Mouse (Mus musculus): Measurements from ENCODE around the gene Ggt6.

Gene Ggt6

DNA sequence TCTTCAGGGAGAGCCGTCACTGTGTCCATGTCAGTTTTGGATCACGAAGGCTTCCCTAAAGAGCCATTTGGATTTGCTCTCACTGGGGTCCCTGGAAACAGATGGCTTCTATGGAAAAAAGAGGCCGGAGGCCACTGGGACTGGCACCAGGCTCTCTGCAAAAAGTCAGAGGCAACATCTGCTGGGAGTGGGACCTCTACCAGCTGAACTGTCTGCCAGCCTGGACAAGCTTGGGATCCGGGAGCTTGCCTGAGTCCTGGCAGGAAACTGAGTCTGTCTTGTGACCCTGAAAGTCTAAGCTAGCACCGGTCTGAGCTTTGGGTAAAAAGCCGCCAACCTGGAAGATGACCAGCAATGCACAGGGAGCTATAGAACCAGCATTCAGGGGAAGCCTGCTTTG lies 36.1 kb downstream of the Ggt6 start:
- ATAC-seq (ENCODE audit: insufficient number of reproducible peaks, low FRiP score, low TSS enrichment) = no peak

- no peak for ATAC-seq (ENCODE audit: insufficient number of reproducible peaks, low FRiP score, low TSS enrichment)
Measured at GRCm38 (mm10) chr11:72473540-72473939, 38.2 kb downstream of the Ggt6 start.

DNA sequence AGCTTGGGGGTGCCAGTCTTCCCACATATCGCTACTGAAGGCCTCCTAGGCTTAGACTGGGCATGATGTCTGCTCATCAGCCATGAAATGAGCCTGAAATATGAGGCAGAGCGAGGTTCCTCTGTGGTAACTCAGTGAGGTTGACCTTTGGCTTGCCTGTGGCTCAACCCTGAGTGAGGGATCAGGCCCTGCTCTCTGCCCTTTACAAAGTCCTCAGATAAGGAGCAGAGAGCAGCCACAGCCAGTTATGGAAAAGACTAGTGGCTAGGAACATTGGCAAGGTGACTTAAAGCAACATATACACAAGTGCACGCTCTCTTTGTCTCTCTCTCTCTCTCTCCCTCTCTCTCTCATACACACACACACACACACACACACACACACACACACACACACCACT lies 39.6 kb downstream of the Ggt6 start:
- ATAC-seq (ENCODE audit: insufficient number of reproducible peaks, low FRiP score, low TSS enrichment) = no peak

DNA sequence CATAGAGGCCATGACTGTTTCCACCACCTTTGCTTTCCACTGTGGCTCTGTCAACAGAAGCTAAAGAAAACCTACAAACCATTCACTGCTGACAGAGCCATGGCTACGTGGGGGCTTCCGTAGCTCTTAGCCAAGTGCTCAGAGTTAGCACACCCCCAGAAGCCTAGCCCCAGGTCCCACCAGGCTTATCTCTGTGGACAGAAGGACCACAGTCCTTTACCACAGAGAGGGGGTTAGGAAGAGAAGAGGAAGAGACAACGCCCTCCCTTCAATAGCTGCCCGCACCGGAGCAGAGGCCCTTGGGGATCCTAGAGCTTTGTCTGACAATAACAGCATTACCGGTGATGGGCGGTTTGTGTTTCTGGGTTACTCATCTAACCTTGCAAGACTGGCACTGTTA lies 40.1 kb downstream of the Ggt6 start:
- no peak for ATAC-seq (ENCODE audit: insufficient number of reproducible peaks, low FRiP score, low TSS enrichment)

- ATAC-seq (ENCODE audit: insufficient number of reproducible peaks, low FRiP score, low TSS enrichment) = no peak
Measured at GRCm38 (mm10) chr11:72476074-72476625, 40.8 kb downstream of the Ggt6 start.

- ATAC-seq (ENCODE audit: insufficient number of reproducible peaks, low FRiP score, low TSS enrichment) = no peak
Measured at GRCm38 (mm10) chr11:72477182-72477581, 41.9 kb downstream of the Ggt6 start.

DNA sequence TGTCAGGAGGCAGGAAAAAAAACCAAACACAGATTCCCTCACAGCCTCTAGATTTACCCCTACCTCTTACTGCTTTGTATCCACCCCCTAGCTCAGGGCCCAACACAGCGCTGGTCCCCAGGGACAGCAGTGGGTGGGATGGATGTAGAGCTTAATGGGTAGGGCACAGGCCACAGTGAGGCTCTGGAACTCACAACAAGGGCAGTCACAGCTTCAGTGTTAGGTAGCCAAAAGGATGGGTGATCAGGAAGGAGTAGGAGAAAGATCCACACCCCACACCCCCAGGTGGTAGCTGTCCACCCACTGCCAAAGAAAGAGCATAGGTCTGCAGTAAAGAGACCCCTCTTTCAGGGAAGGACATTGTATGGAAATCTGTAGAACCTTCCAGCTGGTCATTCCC lies 42.3 kb downstream of the Ggt6 start:
- ATAC-seq (ENCODE audit: insufficient number of reproducible peaks, low FRiP score, low TSS enrichment) = no peak

- no peak for ATAC-seq (ENCODE audit: insufficient number of reproducible peaks, low FRiP score, low TSS enrichment)
Measured at GRCm38 (mm10) chr11:72478228-72478627, 42.9 kb downstream of the Ggt6 start.

- ATAC-seq (ENCODE audit: insufficient number of reproducible peaks, low FRiP score, low TSS enrichment) = no peak
Measured at GRCm38 (mm10) chr11:72479499-72479898, 44.2 kb downstream of the Ggt6 start.

- ATAC-seq (ENCODE audit: insufficient number of reproducible peaks, low FRiP score, low TSS enrichment) = no peak
Measured at GRCm38 (mm10) chr11:72481313-72481712, 46.0 kb downstream of the Ggt6 start.

DNA sequence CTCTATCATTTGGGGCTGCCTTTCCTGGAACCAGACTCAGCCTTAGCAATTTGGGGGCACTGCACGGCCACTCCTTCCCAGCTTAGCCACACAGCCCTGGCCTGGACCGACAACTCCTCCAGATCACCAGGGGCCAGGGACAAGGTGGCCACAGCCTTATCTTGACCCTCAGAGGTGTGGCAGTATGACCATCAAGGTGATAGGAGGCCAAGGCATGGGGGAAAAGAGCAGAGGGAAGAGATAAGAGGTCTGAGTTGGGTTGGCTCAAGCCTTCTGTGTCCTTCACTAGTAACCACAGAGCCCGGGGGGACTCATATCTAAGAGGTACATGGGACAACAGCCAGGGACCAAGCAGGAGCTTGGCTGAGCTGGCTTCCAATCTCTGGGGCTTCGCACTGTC lies 46.6 kb downstream of the Ggt6 start:
- no peak for ATAC-seq (ENCODE audit: insufficient number of reproducible peaks, low FRiP score, low TSS enrichment)

GRCm38 (mm10) chr11:72484549-72484948 lies 49.2 kb downstream of the Ggt6 start:
- no peak for ATAC-seq (ENCODE audit: insufficient number of reproducible peaks, low FRiP score, low TSS enrichment)

DNA sequence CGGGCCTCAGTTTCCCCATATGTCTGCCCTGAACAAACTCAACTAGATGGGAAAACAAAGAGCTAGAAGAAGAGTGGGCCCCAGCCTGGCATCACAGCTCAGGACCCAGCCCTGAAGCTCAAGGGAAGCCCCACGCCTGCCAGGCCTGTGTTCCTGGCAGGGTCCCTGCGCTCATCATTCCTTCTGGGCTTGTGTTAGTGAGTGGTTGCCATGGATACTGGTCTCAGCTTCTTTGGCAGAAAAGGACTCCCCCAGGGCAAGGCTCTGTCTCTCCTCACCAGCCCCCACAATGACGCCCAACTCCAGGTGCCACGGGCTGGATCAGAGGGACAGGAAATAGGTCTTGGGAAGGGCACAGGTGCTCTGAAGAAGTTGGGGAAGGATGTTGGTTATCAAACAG lies 49.8 kb downstream of the Ggt6 start:
- no peak for ATAC-seq (ENCODE audit: insufficient number of reproducible peaks, low FRiP score, low TSS enrichment)

DNA sequence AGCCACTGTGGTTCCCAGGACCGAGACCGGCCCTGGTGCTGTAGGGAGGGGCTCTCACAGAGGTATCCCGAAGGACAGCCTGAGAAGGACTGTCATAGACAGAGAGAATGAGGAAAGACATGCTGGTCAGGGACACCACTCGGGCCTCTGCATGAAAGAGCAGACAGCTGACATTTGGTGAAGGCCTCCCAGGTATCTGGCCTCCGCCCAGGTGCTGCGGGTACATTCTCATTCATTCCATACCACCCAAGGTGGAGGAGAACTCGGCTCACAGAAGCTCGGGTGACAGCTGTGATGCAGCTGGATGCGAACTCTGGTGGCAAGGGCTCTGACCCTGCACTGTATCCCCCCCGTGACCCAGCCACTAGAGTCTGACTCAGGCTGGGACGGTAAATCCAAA lies 50.6 kb downstream of the Ggt6 start:
- ATAC-seq (ENCODE audit: insufficient number of reproducible peaks, low FRiP score, low TSS enrichment) = no peak

- ATAC-seq (ENCODE audit: insufficient number of reproducible peaks, low FRiP score, low TSS enrichment) = no peak
Measured at GRCm38 (mm10) chr11:72487171-72487570, 51.8 kb downstream of the Ggt6 start.

DNA sequence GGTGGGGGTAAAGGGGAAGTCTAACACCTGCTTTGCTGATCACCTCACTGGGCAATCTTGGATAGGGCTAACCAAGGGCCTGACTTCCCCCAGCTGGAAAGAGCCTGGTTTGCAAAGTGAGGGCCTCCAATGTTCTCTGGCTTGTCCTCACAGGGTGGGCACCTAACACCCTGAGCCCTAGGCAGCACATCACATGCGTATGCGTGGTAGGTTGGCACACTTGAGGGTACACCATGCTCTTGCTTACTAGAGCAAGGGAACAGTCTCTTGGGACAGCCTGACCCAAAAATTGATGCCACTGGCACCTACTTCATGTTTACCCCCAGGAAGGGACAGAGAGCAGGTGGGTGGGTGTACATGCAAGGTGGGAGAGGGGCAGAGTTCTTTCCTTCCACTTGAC lies 52.4 kb downstream of the Ggt6 start:
- no peak for ATAC-seq (ENCODE audit: insufficient number of reproducible peaks, low FRiP score, low TSS enrichment)

All from cerebellum, adult (tissue).